Mouse (Mus musculus): Measurements from ENCODE around the gene Ankfy1. TPM values are rescaled to one million over a fixed set of nuclear protein-coding genes. Genes with fewer than 3 reads are reported as not detected.

Ankfy1 gene
- total and polyA plus RNA-seq, 2 experiments from 2014 or later = 7.6 to 31.0 TPM

DNA sequence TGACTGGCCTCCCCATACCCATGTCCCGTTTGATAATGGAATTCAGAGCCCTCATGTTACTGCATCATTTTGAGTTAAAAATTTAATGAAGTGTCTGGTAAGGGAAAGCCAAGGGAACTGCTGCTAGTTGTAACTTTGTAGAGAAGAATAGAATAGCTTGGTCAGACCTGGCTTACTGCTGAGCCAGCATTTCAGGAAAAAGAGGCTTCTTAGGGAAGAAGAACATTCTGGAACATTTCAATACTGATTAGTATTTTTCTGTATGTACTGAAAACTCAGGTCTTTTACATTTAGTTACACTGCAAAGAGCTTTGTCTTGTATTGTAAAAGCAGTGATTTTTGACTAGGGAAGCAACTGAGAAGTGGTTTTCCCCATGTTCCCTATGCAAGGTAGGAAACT is 71.0 kb downstream of the Ankfy1 start:
- H3K4me1 ChIP-seq (ENCODE audit: control insufficient read depth, insufficient read depth) = no peaks in the 10 kb centered on the region
- no peak overlapping the region for H3K27ac ChIP-seq (ENCODE audit: low read depth)
- no peaks in the 10 kb centered on the region for H3K27me3 ChIP-seq (ENCODE audit: control insufficient read depth, insufficient read depth, low read length)
- TF ChIP-seq CTCF (IDR thresholded peaks at IDR 0.05; ENCODE audit: low read depth) (no peak), EP300 (IDR thresholded peaks at IDR 0.05; ENCODE audit: low read depth) (no peak)
- WGBS = 69% methylated on average over 1 of the region's 1 CpGs
- H3K36me3 ChIP-seq (replicated peaks; ENCODE audit: control insufficient read depth, insufficient read depth, low read length) = peaks cover 86% of the 10 kb centered on the region
- no peak for DNase-seq (ENCODE audit: low spot score)
- H3K9me3 ChIP-seq (replicated peaks; ENCODE audit: control insufficient read depth, low read length) = no peaks in the 10 kb centered on the region
- ATAC-seq (ENCODE audit: insufficient read depth, low read depth) = no peak
- no peak overlapping the region for H3K4me2 ChIP-seq (ENCODE audit: low read depth, low read length)
- H3K4me3 ChIP-seq (ENCODE audit: low read depth, low read length) = no peak overlapping the region
- no peak overlapping the region for H3K9ac ChIP-seq (replicated peaks; ENCODE audit: low read depth, low read length)

DNA sequence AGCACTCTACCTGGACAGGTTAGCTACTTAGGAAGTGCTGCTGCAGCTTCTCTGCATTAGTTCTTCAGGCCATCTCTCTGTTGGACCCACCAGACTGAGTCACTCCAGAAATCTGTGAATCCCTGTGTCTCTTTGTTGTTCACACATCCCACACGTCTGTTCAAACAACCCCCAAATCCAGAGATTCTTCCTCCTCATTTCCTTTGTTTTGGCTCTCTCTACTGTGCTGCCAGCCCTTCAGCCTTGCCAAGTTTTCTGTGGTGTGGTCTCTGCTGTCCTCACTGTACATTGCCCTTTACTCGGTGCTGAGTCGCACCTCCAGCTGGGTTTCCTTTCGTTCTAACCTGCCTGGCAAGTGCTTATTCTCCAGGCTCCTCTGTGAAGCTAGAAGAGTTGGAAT is 74.5 kb downstream of the Ankfy1 start:
- Histone ChIP-seq H3K9me3 (replicated peaks; ENCODE audit: control insufficient read depth, low read length) (no peaks in the 10 kb centered on the region), H3K27ac (ENCODE audit: low read depth) (no peak overlapping the region), H3K9ac (replicated peaks; ENCODE audit: low read depth, low read length) (no peak overlapping the region), H3K4me2 (ENCODE audit: low read depth, low read length) (no peak overlapping the region), H3K27me3 (ENCODE audit: control insufficient read depth, insufficient read depth, low read length) (no peaks in the 10 kb centered on the region), H3K4me3 (ENCODE audit: low read depth, low read length) (no peak overlapping the region), H3K4me1 (ENCODE audit: control insufficient read depth, insufficient read depth) (no peaks in the 10 kb centered on the region), H3K36me3 (replicated peaks; ENCODE audit: control insufficient read depth, insufficient read depth, low read length) (peaks cover 70% of the 10 kb centered on the region)
- DNase-seq (ENCODE audit: low spot score) (no peak), ATAC-seq (ENCODE audit: insufficient read depth, low read depth) (no peak)
- TF ChIP-seq CTCF (IDR thresholded peaks at IDR 0.05; ENCODE audit: low read depth) (no peak), EP300 (IDR thresholded peaks at IDR 0.05; ENCODE audit: low read depth) (no peak)
- WGBS = 85% methylated on average over 4 of the region's 4 CpGs

GRCm38 (mm10) chr11:72767716-72768115 is 77.9 kb downstream of the Ankfy1 start:
- no peak overlapping the region for H3K27ac ChIP-seq (ENCODE audit: low read depth)
- H3K9me3 ChIP-seq (replicated peaks; ENCODE audit: control insufficient read depth, low read length) = no peaks in the 10 kb centered on the region
- H3K9ac ChIP-seq (replicated peaks; ENCODE audit: low read depth, low read length) = no peak overlapping the region
- TF ChIP-seq EP300 (IDR thresholded peaks at IDR 0.05; ENCODE audit: low read depth) (no peak), CTCF (IDR thresholded peaks at IDR 0.05; ENCODE audit: low read depth) (no peak)
- WGBS = 88% methylated on average over 8 of the region's 8 CpGs
- DNase-seq (ENCODE audit: low spot score) (no peak), ATAC-seq (ENCODE audit: insufficient read depth, low read depth) (no peak)
- H3K36me3 ChIP-seq (replicated peaks; ENCODE audit: control insufficient read depth, insufficient read depth, low read length) = peaks cover 41% of the 10 kb centered on the region
- H3K4me2 ChIP-seq (ENCODE audit: low read depth, low read length) = no peak overlapping the region
- no peak overlapping the region for H3K4me3 ChIP-seq (ENCODE audit: low read depth, low read length)
- H3K27me3 ChIP-seq (ENCODE audit: control insufficient read depth, insufficient read depth, low read length) = no peaks in the 10 kb centered on the region
- no peaks in the 10 kb centered on the region for H3K4me1 ChIP-seq (ENCODE audit: control insufficient read depth, insufficient read depth)

DNA sequence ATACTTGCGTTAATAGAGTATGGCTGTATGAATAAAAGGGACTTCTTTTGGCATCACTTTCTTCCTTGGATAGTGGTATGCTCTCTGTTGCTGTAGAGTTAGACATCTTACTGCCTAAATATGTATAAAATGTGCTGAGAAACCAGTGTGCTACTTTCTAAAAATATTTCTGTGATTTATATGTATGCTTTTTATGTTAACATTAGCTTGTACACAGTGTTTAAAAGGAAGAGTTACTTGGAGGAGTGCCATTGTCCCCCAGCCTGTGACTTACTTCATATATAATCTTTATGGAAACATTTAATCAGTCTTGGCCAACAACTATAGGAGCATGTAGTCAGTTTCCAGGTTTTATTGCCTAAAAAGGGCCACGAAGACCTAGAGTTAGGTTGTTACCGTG is 79.3 kb downstream of the Ankfy1 start:
- Histone ChIP-seq H3K27me3 (ENCODE audit: control insufficient read depth, insufficient read depth, low read length) (no peaks in the 10 kb centered on the region), H3K27ac (ENCODE audit: low read depth) (no peak overlapping the region), H3K4me2 (ENCODE audit: low read depth, low read length) (no peak overlapping the region), H3K36me3 (replicated peaks; ENCODE audit: control insufficient read depth, insufficient read depth, low read length) (peaks cover 30% of the 10 kb centered on the region), H3K9ac (replicated peaks; ENCODE audit: low read depth, low read length) (no peak overlapping the region), H3K4me3 (ENCODE audit: low read depth, low read length) (no peak overlapping the region), H3K4me1 (ENCODE audit: control insufficient read depth, insufficient read depth) (no peaks in the 10 kb centered on the region), H3K9me3 (replicated peaks; ENCODE audit: control insufficient read depth, low read length) (no peaks in the 10 kb centered on the region)
- ATAC-seq (ENCODE audit: insufficient read depth, low read depth) (no peak), DNase-seq (ENCODE audit: low spot score) (no peak)
- 86% methylated on average over 3 of the region's 3 CpGs for WGBS
- TF ChIP-seq EP300 (IDR thresholded peaks at IDR 0.05; ENCODE audit: low read depth) = no peak
- TF ChIP-seq CTCF (IDR thresholded peaks at IDR 0.05; ENCODE audit: low read depth) = no peak

GRCm38 (mm10) chr11:72770324-72770723 is 80.5 kb downstream of the Ankfy1 start:
- H3K27ac ChIP-seq (ENCODE audit: low read depth) = no peak overlapping the region
- no peaks in the 10 kb centered on the region for H3K27me3 ChIP-seq (ENCODE audit: control insufficient read depth, insufficient read depth, low read length)
- peaks cover 22% of the 10 kb centered on the region for H3K36me3 ChIP-seq (replicated peaks; ENCODE audit: control insufficient read depth, insufficient read depth, low read length)
- no peaks in the 10 kb centered on the region for H3K4me1 ChIP-seq (ENCODE audit: control insufficient read depth, insufficient read depth)
- DNase-seq (ENCODE audit: low spot score) (no peak), ATAC-seq (ENCODE audit: insufficient read depth, low read depth) (no peak)
- 86% methylated on average over 3 of the region's 3 CpGs for WGBS
- no peaks in the 10 kb centered on the region for H3K9me3 ChIP-seq (replicated peaks; ENCODE audit: control insufficient read depth, low read length)
- no peak overlapping the region for H3K9ac ChIP-seq (replicated peaks; ENCODE audit: low read depth, low read length)
- no peak overlapping the region for H3K4me2 ChIP-seq (ENCODE audit: low read depth, low read length)
- no peak overlapping the region for H3K4me3 ChIP-seq (ENCODE audit: low read depth, low read length)
- TF ChIP-seq CTCF (IDR thresholded peaks at IDR 0.05; ENCODE audit: low read depth) (no peak), EP300 (IDR thresholded peaks at IDR 0.05; ENCODE audit: low read depth) (no peak)

DNA sequence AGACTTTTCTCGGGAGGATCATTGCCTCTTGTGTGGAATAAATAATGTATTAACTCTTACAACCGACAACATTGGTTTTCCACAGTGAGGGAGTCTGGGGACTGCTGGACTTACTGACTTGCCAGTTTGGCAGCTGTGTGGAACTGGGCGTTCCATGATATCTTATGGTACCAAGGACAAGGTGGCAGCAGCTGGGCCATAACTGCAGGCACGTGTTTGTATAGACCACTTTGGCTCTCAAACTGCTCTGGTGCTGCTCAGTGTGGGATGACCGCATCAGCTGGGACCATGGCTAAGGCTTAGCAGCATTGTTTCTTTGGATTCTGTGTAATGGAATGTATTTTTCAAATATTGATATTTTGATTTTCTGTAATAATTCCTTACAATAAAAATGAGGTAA is 81.0 kb downstream of the Ankfy1 start:
- TF ChIP-seq CTCF (IDR thresholded peaks at IDR 0.05; ENCODE audit: low read depth) (no peak), EP300 (IDR thresholded peaks at IDR 0.05; ENCODE audit: low read depth) (no peak)
- Histone ChIP-seq H3K4me1 (ENCODE audit: control insufficient read depth, insufficient read depth) (no peaks in the 10 kb centered on the region), H3K27me3 (ENCODE audit: control insufficient read depth, insufficient read depth, low read length) (no peaks in the 10 kb centered on the region), H3K27ac (ENCODE audit: low read depth) (no peak overlapping the region), H3K9ac (replicated peaks; ENCODE audit: low read depth, low read length) (no peak overlapping the region), H3K4me3 (ENCODE audit: low read depth, low read length) (no peak overlapping the region), H3K4me2 (ENCODE audit: low read depth, low read length) (no peak overlapping the region), H3K36me3 (replicated peaks; ENCODE audit: control insufficient read depth, insufficient read depth, low read length) (peaks cover 22% of the 10 kb centered on the region), H3K9me3 (replicated peaks; ENCODE audit: control insufficient read depth, low read length) (no peaks in the 10 kb centered on the region)
- 83% methylated on average over 5 of the region's 5 CpGs for WGBS
- ATAC-seq (ENCODE audit: insufficient read depth, low read depth) = no peak
- no peak for DNase-seq (ENCODE audit: low spot score)
